Mouse (Mus musculus): Measurements from ENCODE around the gene Pelp1.
"Not testable (repeated sequence)": the region's sequence is repeated elsewhere in the genome, so short reads cannot be mapped to it uniquely, and the experiment has no call there.

Gene Pelp1

DNA sequence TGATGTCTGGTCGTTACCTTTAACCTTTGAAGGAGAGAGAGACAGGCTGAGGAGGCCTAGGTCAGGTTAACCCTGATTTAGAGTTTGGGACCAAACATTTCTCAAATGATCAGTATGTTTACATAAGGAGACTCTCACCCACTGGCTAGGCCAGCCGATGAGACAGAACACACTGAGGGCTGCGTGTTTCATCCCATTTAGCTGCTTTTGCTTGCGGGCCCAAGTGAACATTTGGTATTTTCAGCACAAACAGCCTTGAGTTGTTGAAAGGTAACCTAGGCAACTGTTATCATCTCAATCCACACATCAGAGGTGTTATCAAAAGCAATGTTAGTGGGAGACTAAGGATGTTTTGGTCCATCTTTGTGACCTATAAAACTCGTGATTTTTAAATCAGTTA is 9.7 kb upstream of the Pelp1 start:
- DNase-seq = no peak

DNA sequence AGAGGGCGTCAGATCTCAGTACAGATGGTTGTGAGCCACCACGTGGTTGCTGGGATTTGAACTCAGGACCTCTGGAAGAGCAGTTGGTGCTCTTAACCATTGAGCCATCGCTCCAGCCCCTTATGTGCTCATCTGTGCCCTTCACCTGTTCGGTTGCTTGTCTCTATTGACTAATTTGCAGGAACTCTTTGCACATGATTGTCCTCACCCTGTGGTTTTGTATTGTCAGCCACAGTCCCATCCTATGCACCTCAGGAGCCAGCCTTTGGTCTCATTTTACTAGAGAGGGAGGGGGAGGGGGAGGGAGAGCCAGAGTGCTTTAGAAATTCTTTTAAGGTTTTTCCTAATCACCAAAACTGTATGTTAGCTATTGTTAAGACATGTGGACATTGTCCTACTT is 8.4 kb upstream of the Pelp1 start:
- no peak for DNase-seq

DNA sequence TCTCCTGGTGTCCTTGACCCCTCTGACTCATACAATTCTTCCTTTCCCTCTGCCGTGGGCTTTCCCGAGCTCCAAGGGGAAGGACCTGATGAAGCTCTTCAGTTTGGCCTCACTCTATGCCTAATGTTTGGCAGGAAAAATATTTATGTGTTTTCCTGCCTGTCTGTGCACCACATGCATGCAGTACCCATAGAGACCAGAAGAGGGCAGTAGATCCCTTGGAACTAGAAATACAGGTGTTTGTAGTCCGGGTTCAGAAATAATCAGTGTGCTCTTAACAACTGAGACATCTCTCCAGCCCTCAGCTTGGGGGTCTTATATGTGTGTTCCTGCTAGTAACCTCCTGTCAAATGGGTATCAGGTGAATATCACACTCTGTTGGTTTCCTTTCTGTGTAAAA is 4.1 kb upstream of the Pelp1 start:
- peak; percentile 73 to 87 for DNase-seq

DNA sequence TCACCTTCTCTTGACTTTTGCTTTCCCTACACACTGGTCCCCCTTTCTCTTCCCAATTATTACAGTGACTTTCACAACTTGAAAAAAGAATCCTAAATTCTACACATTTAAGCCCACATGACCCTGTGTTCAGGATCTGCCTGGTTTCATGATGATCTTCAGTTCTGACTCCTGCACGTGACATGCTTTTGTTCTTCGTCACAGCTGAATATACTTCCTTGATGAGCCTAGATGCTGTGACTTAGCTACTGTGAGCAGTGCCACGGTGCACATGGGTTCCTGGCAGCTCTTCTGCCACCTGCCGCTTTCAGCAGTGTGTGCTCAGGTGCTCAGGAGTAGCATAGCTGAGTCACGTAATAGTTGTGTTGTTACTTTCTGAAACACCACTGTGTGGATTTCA is 2.8 kb upstream of the Pelp1 start:
- DNase-seq = no peak

- no peak for DNase-seq
Measured at GRCm38 (mm10) chr11:70410297-70410643, 439 bp upstream of the Pelp1 start.

- DNase-seq = no peak
Measured at GRCm38 (mm10) chr11:70403598-70403997, 6.2 kb downstream of the Pelp1 start.

GRCm38 (mm10) chr11:70389421-70389820 is 20.4 kb downstream of the Pelp1 start:
- peak in 1 of 2 experiments; percentile 14 for DNase-seq

DNA sequence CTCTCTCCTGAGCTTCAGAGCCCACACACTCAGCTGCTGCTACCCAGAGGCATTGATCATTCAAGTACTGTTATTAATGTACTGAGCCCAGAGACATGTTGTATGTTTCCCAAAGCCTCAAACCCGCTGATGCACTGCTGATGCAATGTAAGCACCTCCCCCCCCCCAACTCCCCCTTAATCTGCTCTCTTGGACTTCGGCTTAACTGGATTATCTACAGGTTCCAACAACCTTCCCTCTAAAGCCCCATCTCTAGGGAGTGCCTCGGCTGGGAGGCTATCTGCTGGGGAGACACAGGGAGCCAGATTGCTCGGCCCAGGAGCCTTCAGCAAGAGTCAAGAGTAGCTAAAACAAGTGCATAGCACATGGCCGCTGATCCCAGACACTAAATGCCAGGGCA is 22.4 kb downstream of the Pelp1 start:
- no peak for DNase-seq

DNA sequence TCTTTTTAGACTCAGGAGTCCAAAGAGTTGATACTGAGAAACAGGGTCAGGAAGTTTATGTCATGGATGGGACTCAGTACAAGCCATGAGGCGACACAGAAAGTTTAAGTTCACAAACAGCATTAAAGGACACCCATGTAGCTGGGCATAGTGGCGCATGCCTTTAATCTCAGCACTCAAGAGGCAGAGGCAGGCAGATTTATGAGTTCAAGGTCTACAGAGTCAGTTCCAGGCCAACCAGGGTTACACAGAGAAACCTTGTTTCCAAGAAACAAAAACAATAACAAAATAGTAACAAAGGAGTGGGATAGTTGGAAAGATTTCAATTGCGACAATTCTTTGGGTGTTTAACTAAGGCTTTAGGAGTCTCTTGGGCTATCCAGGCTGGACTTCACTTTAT is 25.7 kb downstream of the Pelp1 start:
- no peak for DNase-seq

DNA sequence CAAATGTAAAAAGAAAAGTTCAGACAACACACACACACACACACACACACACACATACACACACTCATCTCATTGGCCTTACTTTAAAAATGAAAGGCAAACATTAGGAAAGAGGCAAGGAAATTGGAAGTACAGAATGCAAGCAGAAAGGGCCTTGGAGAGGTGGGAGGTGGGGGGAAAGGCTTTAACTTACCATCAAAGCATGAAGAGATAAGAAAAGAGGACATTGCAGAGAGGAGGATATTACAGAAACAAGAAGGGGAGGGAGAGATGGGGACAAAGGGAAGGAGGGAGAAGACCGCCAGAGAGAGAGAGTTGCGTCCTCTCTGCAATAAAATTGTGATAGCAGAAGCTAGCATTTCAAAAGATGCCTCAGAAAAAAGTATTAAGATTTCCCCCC is 28.5 kb downstream of the Pelp1 start:
- no peak for DNase-seq

- no peak for DNase-seq
Measured at GRCm38 (mm10) chr11:70380478-70381005, 29.3 kb downstream of the Pelp1 start.

- no peak for DNase-seq
Measured at GRCm38 (mm10) chr11:70376054-70376453, 33.8 kb downstream of the Pelp1 start.

GRCm38 (mm10) chr11:70374302-70374701 is 35.5 kb downstream of the Pelp1 start:
- no peak for DNase-seq

- DNase-seq = no peak
Measured at GRCm38 (mm10) chr11:70372849-70373557, 36.8 kb downstream of the Pelp1 start.

DNA sequence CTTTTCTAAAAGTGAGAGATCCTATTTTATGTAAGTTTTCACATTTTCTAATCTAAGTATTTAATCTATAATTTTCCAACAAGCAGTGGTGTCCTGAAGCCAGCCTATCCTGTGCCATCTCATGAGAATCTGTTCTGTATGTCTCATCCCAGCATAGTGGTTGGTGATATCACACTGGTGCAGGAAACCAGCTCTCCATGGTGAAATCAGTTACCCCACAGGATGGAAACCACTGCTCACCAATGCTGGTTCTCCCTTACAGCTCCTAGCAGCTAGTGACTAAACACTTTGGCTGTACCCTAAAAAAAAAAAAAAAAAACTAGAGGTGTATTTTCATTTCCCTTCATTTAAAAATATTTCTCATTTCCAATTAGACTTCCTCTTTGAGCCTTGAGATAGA is 37.4 kb downstream of the Pelp1 start:
- no peak for DNase-seq

DNA sequence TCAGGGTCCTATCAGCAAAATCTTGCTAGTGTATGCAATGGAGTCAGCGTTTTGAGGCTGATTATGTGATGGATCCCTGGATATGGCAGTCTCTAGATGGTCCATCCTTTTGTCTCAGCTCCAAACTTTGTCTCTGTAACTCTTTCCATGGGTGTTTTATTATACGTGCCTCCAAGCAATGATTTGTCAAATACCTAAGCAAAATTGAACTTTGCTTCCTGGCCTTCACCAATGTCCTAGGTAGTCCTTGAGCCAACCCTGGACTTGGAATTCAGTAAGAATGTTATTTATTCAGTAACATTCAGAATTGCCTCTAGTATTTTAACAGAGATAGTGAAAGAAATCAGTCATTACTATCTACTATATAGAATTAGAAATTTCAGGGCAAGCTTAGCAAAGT is 41.2 kb downstream of the Pelp1 start:
- DNase-seq = not testable (repeated sequence)

DNA sequence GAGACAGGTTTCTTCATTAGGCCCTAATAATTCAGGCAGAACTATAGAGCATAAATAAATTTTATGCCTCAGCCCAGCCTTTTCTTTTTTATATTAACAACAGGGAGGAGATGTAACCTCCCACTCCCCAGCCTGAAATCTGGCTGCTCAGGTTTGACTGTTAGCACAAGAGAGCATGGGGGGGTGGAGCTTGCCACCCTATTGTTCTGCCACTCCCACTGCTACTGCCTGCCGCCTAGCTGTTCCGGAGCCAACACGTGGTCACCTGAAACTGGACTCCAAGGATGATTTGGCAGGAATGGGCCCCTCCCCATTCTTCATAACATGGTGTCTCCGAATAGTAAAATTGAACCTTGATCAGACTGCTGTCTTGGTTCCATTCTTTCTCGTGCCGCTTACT is 42.1 kb downstream of the Pelp1 start:
- not testable (repeated sequence) for DNase-seq

DNA sequence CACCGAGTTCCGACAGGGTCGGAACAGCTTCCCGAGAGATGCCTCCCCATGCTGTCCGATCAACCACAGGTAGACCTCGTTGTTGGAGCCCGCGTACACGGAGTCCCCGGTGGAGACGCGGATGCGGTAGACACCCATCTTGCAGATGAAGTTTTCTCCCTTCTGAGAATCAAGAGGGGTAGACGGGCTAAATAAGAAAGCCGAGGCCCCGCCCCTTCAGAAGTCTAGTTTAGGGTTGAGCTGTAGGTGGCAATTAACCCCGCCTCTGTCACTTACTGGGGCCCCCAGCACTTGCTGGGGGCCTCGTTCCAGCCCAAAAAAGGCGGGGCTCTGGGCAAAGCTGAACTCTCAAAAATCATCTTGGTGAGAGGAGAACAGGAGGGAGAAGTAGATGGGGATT is 58.0 kb downstream of the Pelp1 start, which contains the start of gene Alox15:
Gene Alox15, minus strand, starts transcription at position 164 of the 400 bp plus-strand sequence.
- DNase-seq = no peak

DNA sequence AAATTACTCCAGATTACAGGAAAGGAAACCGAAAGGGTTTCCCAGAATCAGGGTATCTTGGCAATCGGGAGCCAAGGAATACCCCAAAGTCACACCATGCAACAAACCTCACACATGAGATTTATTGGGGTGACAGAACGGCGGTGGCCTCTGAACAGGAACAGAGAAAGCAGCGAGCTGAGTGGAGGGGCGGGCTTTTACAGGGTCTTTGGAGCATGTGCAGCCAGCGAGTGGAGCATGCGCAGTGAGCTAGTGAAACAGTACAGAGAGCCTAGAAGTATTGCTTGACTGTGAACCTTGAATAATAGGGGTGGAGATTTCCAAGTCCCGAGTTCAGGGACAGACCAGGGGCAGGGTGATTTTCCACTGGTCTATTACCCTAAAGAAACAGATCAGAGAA is 61.2 kb downstream of the Pelp1 start:
- DNase-seq = no peak

- DNase-seq = no peak
Measured at GRCm38 (mm10) chr11:70347861-70348260, 62.0 kb downstream of the Pelp1 start.

DNA sequence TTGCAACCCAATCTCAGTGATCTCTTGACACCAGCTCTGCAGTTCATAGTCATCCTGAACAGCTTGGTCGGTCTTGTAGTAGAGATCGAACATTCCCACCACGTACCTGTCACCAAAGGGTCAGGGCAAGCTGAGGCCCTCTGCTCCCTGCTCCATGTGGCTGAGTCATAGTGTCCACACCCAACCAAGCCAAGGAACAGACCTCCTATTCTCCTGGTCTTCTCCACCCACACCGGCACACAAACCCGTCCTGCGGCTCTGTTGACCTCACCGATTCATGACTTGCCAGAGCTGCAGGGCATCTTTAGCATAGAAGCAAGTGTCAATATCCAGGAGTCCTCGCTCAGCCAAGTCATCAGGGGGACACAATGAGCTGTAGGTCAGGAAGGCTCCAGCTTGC is 64.3 kb downstream of the Pelp1 start:
- DNase-seq = no peak

- DNase-seq = no peak
Measured at GRCm38 (mm10) chr11:70345061-70345460, 64.8 kb downstream of the Pelp1 start.
